Mouse (Mus musculus) neutrophil, adult 5-6 weeks (primary cell): ENCODE measurements around the gene Trim62. TPM values are rescaled to one million over a fixed set of nuclear protein-coding genes. Genes with fewer than 3 reads are reported as not detected.

Experiments
- ATAC-seq: fragments of 151-379, 151-347 bp; 2 replicates; pipeline ENCODE4 v1.8.0; 2017; ENCODE audit warnings: mild to moderate bottlenecking, moderate TSS enrichment; ENCODE audit not compliant: insufficient number of reproducible peaks, poor library complexity, low FRiP score, severe bottlenecking; ENCODE audit errors: extremely low read depth
- total RNA-seq: library from RNA; stranded (forward); fragments of 200-1000 nt; gene quantifications from 2 replicates; pipeline ENCODE4 v1.2.3, GENCODE M21; 2017

Trim62 gene
- total RNA-seq, 1 experiment from 2014 or later, result 0.58 TPM

DNA sequence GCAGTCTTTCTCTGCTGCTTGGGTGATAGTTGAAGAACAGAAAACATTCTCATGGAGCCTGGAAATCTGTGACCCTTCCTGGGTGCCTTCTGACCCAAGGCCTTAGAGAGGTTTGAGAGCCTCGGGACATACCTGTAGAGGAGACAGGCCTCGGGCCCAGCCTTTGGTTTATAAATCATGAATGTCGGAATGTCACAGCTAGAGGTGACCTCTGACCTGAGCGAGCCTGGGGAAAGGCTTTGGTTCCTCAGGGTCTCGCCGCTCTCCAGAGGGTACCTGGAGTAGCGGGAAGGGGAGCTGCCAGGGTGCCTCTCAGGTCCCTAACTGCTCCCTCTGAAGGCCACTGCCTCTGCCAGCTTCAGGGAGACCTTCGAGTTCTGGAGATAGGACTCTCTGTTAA is 21.9 kb downstream of the Trim62 start:
- no peak for ATAC-seq

DNA sequence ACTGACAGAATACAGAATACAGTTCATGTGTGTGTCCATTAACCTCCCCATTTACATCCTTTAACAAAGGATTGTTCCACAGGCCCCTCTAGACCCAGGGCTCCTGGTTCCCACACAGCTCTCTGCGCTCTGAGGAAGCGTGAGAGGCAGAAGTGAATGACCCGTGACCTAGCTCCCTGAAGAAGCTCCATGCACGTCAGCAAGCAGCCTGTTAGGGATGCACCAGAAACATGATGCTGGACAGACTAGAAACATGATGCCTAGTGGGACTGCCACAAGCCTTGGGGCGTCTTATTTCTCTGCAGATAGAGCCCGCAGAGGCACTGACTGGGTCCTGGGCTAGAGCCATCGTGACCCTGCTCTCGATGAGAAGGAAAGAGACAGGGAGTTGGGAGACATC is 23.4 kb downstream of the Trim62 start:
- ATAC-seq, result no peak

DNA sequence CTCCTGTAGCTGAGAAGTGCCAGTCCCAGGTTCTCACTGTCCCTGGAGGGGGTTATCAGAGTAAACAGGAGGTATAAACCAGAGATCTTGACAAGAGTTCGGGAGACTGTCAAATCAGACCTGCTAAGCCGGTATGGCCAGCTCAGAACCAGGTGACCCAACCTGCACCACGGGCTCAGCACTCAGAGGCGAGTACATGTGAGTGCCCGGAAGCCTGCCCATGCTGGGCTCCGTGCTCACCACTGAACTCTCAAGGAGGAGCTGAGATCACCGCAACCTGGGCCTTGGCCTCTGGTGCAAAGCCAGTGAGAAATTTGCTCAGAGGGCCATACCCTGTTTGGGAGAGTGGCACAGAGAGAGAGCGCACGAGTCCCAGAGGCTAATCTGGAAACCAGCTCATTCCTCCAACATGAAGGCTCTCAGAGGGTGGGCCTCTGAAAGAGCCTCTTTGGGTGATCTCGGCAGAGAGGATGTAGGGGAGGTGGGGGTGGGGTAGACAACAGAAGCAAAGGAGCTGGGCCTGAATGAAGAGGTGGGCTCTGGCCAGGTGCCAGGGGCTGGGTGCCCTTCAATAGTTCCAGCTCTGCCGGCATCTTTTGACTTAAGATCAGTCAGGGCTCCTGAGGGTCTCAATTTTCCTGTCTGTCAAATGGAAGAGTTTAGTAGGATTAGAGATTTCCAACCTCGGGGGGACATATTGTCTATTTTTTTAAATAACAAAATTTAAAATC is 24.0 kb downstream of the Trim62 start:
- no peak for ATAC-seq

DNA sequence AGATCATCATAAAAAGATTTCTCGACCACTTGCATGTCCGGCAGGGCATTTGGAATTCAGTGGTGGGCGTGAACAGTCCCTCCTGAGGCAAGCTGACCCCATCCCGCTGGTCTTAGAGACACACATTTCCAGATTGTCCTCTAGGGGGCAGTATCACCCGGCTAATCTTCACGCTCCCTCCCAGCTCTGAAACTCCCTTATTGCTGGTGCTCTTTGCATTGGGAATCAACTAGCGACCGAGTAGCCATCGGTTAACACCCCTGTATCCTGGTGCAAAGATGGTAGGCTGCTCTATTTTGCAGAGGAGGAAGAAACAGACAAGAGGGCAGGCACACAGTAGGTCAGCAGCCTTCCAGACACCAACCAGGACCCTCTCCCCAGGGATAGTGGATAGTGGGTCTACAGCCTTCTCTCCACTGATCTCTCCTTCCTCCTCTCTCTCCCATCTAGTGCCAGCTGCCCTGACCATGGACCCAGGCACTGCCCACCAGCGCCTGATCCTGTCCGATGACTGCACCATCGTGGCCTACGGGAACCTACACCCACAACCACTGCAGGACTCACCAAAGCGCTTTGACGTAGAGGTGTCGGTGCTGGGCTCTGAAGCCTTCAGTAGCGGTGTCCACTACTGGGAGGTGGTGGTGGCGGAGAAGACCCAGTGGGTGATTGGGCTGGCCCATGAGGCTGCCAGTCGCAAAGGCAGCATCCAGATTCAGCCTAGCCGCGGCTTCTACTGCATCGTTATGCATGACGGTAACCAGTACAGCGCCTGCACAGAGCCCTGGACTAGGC is 25.4 kb downstream of the Trim62 start:
- no peak for ATAC-seq

DNA sequence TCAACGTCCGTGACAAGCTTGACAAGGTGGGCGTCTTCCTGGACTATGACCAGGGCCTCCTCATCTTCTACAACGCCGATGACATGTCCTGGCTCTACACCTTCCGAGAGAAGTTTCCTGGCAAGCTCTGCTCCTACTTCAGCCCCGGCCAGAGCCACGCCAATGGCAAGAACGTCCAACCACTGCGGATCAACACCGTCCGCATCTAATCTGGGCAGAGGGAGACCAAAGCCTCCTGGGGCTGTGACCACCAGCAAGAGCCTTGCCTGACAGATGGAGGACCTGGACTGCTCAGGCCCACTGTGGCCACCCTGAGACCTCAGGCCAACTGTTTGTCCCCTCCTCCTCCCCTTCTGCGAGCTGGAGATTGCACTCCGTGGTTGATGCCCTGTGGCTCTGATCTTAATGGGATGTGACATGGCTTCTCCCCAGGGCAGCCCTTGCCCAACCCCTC is 26.0 kb downstream of the Trim62 start:
- no peak for ATAC-seq

DNA sequence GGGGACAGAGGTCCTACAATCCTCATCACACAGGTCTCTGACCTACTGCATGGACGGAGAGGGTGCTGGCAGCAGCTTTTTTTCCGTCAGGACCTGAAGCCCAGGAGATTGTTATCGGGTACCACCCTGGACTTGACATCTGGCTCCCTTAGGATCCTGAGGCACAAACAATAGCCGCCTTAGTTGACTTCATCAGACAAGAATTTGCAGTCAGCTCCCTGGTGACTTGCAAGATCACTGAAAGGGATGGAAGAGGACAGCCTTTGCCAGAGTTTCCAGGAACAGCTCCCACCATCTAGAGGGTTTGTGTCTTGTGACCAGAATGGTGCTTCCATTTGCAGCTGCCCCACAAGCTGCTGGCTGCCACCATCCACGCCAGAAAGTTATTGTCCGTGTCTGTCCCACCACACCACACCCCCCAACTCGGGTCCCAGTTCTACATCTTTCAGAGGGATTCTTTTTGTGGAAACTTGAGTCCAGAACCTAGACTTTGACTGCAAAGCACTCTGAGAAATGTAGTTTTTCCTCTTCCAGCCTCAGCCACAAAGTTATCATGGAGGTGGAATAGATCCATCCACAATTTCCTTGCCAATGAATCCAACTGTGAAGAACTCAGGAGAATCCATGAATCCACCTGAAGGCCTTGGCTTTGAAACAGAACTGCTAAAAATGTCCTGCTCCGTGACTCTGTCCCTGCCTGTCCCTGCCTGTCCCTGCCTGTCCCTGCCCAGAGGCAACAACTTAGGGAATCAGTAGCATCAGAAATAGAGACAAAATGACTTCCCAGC is 27.1 kb downstream of the Trim62 start:
- no peak for ATAC-seq

DNA sequence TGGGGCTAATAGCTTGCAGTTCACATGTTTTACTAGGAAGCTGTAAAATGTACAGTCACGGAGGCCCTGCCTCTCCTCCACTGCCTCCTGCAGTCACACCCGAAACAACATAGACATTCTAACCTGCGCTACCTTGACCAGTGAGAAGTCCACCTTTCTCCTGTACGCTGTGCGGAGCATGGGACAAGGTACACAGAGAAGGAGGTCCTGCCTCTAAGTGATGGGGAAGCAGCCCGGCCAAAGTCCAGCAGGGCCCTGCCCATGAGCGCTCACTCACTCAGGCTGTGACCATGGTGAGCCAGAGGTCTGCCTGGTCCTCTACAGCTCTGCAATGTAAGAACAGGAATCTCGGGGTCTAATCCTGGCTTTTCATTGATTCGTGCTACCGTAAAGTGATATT is 28.7 kb downstream of the Trim62 start:
- ATAC-seq, result no peak

DNA sequence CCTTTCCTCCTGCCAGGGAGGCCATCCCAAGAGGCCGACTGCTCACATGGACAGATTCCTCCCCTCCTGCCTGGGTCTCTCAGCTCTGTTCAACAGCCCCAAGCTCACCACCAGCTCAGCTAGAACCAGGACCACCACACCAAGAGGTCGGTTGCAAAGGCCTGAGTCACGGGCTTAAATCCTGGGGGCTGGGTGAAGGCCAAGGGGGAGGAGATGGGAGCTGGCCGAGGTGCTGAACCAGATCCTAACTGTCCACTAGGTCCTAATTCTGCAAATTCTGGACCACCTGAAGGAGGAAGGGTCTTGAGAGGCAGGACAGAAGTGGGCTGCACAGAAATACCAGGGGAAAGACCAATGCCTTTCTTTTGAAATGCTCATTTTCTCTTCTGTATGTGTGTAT is 30.4 kb downstream of the Trim62 start:
- no peak for ATAC-seq

DNA sequence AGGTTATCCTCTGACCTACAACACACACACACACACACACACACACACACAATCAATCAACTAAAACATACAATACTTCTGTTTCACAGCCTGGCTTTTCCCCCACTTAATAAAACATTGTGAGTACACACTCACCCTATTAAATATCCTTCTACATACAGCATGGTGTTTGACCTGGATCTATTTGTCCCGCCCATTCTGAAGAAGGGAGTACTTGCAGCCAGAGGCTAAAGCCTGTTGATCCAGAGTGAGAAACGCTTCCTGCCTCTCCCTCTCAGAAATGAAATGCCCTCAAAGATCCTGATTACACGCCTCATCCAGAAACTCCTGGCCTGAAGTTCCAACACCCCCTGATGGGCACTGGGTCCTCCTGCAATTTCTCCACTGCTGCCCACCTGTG is 33.7 kb downstream of the Trim62 start:
- no peak for ATAC-seq

DNA sequence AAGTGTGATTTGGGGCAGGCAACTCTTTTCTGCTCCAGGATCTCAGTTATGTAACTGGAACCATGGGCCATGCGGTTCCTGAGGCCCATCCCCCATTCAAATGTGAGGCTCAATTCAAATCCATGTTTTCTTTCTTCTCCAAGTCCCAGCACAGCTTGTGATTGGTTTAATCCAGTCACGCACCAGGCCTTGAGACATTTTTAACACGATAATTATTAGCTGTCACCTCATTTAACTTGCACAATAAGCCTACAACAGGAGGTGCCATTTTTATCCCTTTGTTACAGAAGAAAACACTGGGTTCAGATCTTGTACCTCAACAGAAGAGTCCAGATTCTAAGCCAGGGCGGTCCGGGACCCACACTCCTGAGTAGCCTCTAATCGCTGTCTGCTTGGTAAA is 34.4 kb downstream of the Trim62 start:
- no peak for ATAC-seq

DNA sequence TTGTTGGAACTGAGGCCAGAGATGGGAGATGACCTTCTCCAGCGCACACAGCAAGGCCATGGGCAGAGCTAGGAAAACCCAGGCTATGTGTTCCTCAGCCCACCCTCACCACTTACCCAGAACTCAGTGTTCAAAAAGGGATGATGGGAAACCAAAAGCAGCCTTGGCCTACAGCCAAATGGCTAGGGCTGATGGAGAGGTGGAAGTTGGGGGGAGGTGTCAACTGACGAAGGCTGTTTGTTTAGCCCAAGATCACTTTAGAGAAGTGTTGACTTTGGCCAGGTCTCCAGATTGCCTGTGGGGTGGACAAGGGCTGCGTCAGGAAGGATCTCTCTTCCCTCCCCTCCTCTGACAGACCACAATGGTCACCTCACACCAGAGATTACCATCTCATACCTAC is 34.8 kb downstream of the Trim62 start:
- ATAC-seq, result no peak

DNA sequence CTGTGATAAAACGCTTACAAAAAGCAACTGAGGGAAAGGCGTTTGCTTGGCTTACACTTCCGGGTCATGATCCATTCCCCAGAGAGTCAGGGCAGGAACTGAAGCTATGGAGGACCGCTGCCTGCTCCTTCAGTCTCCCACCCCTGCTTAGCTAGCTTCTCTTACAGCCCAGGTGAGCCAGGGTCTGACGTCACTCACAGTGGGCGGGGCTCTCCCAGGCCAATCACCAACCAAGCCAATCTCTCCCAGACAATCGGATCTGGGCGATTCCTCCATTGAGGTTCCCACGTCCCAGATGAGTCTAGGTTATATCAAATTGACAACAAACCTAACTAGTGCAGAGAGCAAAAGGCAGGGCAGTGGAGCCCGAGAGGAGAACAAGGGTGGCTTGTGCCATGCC is 35.7 kb downstream of the Trim62 start:
- ATAC-seq, result no peak

DNA sequence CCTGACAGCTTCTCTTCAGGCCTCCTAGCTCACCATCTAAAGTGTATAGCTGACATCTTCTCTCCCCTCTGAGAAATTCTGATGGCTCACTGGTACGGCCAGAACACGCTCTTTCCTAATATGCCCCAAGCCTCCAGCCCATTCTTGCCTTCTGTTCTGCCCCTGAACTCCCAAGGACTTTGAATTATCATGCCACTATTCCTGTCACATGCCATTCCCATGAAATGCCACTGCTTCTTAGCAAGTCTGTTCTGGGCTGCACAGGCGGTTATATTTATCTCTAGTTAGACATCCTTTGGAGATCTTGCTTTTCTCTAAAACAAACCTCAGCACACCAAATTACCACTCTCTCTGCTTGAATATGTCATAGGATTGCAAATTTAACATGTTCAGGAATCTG is 40.2 kb downstream of the Trim62 start:
- no peak for ATAC-seq

DNA sequence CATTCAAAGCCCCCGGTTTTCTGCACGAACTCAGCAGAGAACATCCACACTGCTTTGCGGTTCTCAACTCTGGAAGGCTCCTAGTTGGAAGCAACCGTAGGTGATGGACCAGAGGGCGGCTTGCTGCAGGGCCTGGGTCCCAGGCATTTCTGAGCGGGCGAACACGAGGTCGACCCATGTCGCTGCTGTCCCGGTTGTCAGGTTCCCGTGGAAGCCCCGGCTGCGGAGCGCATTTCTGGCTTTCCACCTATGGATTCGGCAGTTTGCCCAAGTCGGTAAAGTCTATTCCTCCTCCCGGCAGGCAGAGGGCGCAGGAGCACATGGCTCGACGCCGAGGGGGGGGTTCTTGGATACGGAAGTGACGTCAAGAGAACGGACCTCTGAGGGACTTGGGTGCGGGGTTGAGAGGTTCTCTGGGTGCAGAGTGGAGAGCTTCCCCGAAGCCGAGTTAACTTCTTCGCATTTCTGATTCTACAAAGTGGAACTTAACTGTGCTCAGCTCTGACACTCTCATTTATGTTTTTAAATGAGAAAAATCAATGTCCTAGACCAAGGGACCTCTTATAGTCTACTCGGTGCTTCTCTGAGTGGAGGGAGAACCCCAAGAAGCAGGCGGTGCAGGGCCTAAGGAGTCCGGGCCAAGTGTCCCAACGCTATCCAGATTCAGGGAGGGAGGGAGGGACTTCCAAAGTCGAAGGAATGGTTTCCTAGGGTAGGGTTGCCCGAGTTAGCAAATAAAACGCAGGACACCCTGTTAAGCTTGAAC is 41.6 kb downstream of the Trim62 start:
- ATAC-seq, result peak; percentile 88

DNA sequence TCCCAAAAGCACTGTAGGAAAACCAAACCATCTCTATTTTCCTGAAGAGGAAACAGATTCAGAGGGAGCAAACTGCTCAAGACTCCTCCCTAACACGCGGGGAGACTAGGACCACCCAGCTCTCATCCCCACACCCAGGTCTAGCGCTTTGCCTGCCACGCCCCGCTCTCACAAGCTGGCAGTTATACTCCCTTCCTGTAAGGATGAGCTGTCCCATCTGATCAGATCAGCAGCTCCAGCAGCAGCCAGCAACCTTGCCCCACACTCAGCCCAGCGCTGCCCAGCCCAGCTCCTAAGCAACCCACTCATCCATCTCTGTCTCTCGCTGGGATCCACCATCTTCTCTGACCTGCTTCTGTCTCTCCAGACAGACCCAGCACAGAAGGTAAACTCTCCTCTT is 49.4 kb downstream of the Trim62 start:
- ATAC-seq, result no peak

DNA sequence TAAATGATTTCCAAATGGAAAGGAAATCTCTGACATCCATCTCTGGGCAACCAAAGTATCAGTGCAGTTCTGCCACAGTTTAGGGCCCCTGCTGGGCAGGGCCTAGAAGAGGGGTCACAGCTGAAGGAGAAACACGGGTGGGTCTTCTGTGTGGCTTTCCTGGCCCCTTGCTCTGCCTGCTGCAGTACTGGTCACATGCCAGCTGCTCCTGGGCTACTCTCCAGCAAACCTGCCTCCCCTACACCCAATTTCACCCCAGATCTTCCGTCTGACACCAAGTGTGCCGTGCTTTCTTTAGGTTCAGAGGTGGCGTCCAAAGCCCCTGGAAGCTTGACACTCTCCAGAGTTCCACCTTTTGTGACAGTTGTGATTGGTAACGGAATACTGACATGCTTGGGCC is 52.2 kb downstream of the Trim62 start:
- no peak for ATAC-seq

DNA sequence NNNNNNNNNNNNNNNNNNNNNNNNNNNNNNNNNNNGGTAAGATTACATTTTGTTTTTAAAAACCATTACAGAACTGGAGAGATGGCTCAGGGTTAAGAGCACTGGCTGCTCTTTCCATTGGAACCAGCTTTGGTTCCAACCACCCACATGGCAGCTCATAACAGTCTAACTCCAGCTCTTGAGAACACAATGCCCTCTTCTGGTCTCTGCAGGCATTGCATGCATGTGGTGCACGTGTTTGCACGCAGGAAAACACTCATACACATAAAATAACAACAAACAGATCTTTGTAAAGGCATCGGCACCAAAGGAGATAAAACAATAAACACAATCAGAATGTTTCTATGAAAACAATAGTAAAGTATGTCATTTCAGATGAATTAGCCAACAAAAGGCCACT is 59.0 kb downstream of the Trim62 start:
- ATAC-seq, result no peak

DNA sequence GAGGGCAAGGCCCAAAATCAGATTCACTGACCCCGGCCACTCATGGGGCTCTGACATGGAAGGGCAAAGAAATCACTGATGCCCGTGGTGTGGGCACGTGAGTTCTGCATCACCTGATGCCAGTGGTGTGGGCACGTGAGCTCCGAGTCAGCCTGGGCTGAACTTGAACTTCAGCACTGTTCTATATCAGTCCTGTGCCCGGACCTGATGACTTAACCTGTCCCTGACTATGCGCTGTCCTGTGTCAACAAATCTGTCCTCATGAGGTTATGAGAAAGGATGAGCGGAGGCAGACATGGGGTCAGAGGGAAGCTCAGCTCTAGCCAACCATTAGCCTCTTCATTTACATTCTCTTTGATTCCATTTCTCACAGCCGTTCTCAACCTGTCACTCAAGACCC is 63.4 kb downstream of the Trim62 start:
- no peak for ATAC-seq

DNA sequence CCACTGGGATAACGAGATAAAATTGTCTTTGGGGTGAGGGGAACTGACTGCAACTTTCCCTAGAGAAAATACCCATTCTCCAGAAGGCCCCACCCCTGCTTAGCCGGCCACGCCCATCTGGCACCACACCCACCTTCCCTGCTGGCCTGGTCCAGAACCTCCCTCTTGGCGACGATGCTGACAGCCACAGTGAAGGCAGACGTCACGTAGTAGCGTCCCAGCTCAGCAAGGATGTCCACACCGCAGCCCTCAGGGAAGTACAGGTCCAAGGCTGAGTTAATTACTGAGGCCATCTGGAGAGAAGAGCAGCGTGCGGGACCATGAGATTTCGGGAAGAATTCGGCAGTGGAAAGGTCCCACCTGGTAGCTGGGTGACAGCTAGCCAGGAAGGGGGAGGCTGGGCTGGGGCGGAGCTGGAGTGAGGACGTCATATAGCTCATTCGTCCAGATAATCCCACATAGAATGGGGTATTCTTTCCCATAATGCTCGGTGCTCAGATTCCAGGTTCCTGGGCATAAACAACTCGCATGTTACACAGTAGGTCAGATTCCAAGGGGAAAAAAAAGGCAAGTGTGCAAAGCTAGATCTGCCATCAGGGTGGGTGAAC is 64.0 kb downstream of the Trim62 start:
- no peak for ATAC-seq
